Mouse (Mus musculus) olfactory bulb, adult 2 months (tissue): ENCODE data around the gene Lenep.

Experiments used
- CTCF ChIP-seq: fragments of 200-500 bp; IDR thresholded peaks from 2 replicates; pipeline ENCODE4 v1.5.1; 2012; ENCODE audit warnings: low read depth, mild to moderate bottlenecking, low read length, moderate library complexity; ENCODE audit not compliant: insufficient read depth
- POLR2A ChIP-seq: fragments of 200-500 bp; IDR thresholded peaks from 2 replicates; pipeline ENCODE4 v1.6.1; 2012; ENCODE audit warnings: mild to moderate bottlenecking, low read depth, low read length, moderate library complexity; ENCODE audit not compliant: insufficient read depth

DNA sequence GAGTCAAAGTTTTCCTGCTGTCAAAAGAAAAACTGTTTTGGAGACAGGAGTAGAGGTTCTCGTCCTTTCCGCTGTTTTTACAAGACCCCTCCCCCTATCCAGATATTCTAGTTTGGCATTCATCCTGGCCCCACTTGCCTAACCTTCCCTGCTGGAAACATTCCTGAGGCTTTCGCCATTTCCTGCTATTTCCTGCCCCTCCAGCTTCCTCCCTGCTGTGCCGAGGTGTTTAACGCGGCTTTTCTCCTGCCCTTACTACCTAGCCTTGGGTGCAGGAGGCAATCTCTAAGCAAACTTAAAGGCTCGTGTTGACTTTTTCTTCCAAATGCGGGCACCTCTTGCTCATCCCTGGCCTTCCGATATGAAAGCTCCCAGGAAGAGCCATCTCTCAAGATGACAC lies 17.0 kb upstream of the Lenep start:
- TF ChIP-seq CTCF, result no peak
- TF ChIP-seq POLR2A, result no peak
